Mouse (Mus musculus) liver (tissue): ENCODE results near the gene Glt6d1.
A peak's percentile ranks its signal among the peaks of the same experiment; 100 is the strongest.
"Not testable (repeated sequence)": the region's sequence is repeated elsewhere in the genome, so short reads cannot be mapped to it uniquely, and the experiment has no call there.

ENCODE experiments used
- DNase-seq: peaks from one replicate; pipeline ENCODE4 v3.0.0-alpha.2; 2020; ENCODE audit warnings: mixed read lengths

Gene Glt6d1

GRCm38 (mm10) chr2:25815748-25816147 is at the start of gene Glt6d1:
Gene Glt6d1 (minus strand): TSS chr2:25815848.
- DNase-seq: not testable (repeated sequence)

DNA sequence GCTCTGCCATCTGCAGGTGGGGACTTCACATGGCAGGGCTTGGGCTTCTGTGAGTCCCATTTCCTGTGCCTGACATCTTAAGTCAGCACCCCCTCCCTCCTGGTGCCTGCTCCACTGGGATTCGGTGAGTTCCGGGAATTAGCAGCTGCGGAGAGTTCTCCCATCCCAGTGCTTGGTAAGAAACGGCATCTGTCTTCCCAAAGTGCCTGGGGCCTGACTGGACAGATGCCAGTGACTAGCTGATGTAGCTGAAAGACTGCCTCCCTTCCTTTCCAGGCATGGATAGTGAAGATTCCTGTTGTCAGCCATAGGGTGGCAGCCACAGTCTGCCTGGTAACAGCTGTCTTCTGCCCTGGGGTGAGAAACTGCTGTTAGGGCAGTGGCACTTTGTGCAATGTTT is 49.8 kb upstream of the Glt6d1 start:
- no peak for DNase-seq

GRCm38 (mm10) chr2:25864230-25864629 is 48.6 kb upstream of the Glt6d1 start:
- no peak for DNase-seq

DNA sequence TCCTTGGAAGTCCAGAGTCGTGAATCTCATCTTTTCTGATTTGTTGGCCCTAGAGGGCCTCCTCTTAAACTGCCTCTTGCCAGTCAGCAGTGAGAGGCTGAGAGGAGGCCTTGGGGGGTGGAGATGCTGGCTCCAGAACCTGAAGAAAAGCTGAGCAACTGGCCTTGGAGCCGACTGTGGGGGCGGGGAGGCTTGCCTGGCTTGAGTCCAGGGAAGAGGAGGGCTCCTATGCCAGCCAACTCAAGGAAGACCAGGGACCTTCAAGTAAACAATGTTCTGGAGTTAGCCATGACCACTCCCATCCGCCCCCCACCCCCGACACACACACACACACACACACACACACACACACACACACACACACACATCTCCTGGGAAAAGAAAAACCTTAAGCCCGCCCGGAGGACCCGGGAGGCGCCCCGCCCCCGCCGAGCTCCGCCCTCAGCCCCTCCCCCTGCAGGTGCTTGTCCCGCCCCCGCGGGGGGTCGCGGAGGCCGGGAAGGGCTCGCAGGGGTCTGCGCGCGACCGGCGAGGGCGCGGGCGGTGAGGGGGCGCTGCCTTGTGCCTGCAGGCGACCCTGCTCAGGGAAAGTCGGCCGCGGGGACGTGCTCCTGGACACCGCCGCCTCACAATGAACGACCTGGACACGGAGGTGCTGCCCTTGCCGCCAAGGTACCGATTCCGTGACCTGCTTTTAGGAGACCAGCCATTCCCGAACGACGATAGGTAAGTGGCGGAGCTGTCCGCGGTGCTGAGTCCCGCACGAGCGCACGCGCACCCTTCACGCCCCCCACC is 47.9 kb upstream of the Glt6d1 start, which contains the start of gene Kcnt1:
Kcnt1 (plus strand) TSS at position 398 of the 795 bp plus-strand sequence.
- DNase-seq: peak; percentile 25

GRCm38 (mm10) chr2:25862696-25863270 is 47.1 kb upstream of the Glt6d1 start:
- DNase-seq: no peak

GRCm38 (mm10) chr2:25862038-25862437 is 46.4 kb upstream of the Glt6d1 start:
- DNase-seq: no peak

GRCm38 (mm10) chr2:25859891-25860290 is 44.2 kb upstream of the Glt6d1 start:
- DNase-seq: no peak

- DNase-seq: no peak
Observed at GRCm38 (mm10) chr2:25853998-25854397, 38.4 kb upstream of the Glt6d1 start.

DNA sequence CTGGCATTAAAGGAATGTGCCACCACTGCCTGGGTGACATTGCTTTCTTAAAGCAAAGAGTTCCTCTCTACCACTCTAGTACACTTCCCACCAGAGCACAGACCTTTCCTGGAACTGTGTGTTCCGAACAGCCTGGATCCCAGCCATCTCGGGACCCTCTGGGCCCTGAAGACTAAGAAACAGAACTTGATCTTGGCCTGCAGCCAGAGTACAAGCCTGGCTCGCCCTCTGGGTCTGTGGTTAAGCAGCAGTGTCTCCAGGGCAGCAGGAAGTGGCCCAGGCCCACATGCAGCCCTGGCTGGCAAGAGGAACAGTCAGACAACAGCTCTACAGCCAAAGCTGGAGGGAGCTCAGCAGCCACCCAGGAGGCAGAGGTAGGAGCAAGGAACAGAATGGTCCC is 37.0 kb upstream of the Glt6d1 start:
- no peak for DNase-seq

DNA sequence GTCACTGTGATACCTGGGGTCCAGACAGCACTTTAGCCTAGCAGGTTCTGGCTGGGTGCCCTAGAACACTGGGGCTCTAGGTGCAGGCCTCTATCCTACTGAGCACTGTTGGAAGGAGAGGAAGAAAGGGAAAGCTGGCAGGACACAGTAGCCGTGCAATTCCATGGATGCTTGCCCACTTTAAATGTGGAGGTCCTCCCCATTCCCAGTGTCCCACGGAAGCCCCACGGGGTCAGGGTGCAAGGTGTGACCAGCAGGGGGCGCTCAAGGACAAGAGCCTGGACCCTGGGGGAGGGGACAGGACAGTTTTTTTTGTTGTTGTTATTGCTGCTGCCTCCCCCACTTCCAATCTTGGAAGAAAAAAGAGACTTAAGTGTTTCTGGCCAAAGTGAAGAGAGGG is 34.7 kb upstream of the Glt6d1 start:
- DNase-seq: peak; percentile 60

- no peak for DNase-seq
Observed at GRCm38 (mm10) chr2:25847226-25847625, 31.6 kb upstream of the Glt6d1 start, which contains the start of gene Sohlh1. Gene Sohlh1 (minus strand): TSS chr2:25847248.

GRCm38 (mm10) chr2:25846516-25846915 is 30.9 kb upstream of the Glt6d1 start:
- DNase-seq: no peak

DNA sequence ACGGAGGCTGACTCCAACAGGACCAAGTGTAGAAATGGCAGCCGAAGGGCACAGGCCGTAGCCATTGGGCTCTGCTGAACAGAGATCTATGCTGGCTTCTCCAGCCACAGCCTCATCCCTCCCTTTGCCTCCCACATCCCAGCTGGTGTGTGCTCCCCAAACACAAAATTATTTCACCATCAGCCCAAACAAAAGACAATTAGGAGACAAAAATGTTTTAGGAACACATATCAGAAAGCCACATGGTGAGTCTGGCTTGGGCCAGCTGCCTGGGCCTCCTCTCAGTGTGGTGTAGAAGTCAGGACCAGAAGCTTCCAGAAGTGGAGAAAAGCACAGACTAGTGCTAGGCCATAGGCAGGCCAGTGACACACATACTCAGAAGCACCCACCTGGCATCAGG is 28.4 kb upstream of the Glt6d1 start:
- no peak for DNase-seq

DNA sequence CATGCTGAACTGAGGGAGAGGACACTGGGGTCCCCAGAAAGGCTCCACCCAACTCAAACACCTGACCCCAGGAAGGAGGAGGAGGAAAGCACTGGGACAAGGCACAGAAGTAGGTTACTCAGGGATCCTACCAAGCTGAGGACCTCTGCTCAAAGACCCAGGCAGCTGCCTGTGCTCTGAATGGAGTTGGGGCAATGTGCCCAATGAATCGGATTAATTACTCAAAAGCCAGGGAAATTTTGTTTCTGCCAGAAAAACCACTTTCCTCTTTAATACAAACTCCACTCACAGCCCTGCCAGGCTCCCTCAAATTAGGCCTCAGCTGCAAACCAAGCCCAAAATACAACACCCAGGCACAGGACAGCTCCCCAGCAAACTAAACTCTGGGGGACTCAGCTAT is 27.1 kb upstream of the Glt6d1 start:
- no peak for DNase-seq

DNA sequence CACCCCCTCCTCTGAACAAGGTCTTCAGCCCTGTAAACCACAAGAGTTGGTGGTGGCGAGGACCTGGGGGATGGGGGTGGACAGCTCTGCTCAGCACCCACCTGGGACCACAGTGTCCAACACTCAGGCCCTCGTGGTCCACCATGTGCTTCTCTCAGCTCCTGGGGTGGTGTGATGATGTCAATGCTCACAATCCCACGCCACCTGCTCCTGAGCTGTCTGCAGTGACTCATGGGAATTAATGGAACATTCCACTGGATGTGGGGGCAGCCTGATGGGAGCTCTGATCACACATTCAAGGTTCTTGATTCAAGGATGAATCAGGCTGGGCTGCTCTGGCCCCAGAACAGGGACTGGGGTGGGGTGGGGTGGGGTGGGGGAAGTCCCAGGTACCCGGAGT is 26.5 kb upstream of the Glt6d1 start:
- no peak for DNase-seq

DNA sequence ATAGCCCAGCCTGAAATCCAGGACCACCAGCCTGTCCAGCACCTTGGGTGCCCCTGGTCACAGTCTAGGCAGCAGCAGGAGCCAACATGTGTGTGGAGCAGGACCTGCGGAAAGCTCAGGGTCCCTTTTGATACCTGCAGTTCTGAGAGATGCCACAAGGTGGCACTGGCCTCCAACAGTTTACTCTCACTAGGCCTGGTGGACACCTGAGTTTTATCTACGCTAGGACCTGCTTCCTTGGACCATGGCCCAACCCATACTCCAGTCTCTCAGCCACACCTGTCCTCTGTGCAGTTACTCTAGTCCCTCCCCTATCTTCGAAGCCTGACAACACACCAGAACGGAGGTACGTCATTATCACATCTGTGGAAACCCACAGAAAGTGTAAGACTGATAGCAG is 20.6 kb upstream of the Glt6d1 start:
- peak; percentile 65 for DNase-seq

DNA sequence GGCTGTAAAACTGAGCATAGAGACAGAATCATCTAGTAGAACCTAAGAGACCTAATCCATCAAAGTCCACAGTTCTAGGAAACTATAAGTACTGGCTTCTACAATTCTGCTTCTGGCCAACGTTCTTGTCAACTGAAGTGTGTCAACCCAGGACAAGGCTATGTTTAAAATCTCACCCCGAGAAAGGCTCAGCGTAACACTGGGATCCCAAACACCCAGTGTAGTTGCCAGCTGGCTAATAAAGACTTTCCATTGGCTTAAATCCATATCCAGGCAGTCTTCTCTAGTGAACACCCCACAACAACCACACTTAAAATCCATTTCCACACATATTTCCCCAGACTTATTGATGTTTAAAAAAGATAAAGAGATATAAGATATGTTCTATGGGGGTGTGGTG is 15.1 kb upstream of the Glt6d1 start:
- DNase-seq: no peak

GRCm38 (mm10) chr2:25828344-25828947 is 12.8 kb upstream of the Glt6d1 start:
- DNase-seq: no peak

DNA sequence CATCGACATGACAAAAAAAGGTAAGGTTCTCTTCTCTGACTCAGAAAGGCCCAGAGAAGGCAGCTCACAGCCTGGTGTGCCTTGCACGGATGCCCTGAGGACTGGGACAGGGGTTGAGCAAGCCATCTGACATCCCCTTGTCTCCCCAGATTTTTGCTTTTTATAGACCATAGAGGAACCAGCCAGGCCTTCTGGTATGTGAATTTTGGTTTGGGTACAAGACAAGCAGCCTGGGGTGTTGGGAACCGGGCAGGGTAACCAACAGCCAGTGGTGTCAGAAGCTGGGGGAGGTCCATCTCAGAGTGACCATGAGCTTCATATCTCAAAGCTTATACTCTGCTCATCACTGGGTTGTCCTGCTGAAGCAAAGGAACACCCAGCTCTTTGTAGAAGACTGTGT is 9.1 kb upstream of the Glt6d1 start:
- no peak for DNase-seq

DNA sequence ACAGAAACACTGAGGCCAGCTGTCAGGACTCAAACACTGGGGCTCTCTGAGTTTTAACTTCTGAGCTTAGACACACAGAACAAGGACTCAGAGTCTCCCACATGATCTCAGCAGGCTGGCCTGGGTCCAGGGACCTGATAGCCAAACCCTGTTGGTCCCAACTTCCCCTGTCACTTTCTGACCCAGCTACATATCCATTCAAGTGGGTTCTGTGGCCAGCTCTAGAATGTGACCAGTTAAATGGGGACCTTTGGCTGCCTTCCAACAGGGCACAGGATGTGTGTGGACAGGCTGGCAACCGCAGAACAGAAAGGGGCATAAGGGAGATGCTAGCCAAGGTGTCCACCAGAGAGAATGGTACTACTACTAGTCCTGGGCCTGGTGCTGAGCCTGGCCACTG is 7.2 kb upstream of the Glt6d1 start, which contains the start of gene Lcn9:
Lcn9 (plus strand) TSS at position 348 of the 400 bp plus-strand sequence.
- DNase-seq: no peak

DNA sequence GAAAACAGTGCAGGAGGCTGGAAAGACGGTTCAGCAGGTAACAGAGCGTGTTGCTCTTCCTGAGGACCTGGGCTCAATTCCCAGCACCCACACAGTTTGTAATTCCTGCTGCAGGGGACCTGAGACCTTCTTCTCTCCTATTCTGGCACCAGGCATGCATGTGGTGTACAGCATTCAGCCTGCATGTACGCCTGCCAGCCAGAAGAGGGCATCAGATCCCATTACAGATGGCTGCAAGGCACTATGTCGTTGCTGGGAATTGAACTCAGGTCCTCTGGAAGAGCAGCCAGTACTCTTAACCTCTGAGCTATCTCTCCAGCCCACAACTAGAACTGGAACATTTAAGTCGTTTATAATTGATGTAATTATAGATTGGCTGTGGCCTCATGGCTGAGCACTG is 2.3 kb downstream of the Glt6d1 start:
- DNase-seq: no peak

DNA sequence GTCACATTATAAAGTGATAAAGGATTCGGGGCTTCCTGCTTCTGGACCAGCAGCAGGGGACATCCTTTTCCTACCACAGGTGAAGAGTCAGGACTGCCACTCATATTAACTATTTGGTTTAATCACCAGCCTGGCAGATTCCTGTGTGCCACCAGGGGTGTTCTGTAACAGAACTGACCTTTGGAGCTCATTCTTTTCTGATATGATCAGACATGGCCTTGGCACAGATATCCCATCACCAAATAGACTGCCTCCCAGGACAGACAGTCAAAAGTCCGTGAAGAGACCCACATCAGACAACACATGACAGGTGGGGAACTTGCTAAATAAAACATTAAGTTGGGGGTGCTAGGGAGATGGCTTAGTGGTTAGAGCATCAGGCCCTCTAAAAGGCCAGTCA is 3.9 kb downstream of the Glt6d1 start:
- DNase-seq: no peak

GRCm38 (mm10) chr2:25798065-25798464 is 17.6 kb downstream of the Glt6d1 start:
- DNase-seq: no peak

- no peak for DNase-seq
Observed at GRCm38 (mm10) chr2:25797635-25798034, 18.0 kb downstream of the Glt6d1 start.
